In genomic region chr7:27860396-27861235, GRCm38 (mm10) we compare ENCODE assay signal across 8 mouse cellular contexts. TPM values are rescaled to one million over a fixed set of nuclear protein-coding genes. Genes with fewer than 3 reads are reported as not detected.
A peak's percentile ranks its signal among the peaks of the same experiment; 100 is the strongest.
DNase-seq lines count a peak whose midpoint lies in the region; ATAC-seq lines count a peak whose summit lies in the region.

No protein-coding gene starts in this region.

- H3K9me3 ChIP-seq in hindbrain, embryonic 13.5 days, result no peaks in the 10 kb centered on the region

- H3K4me1 ChIP-seq in hindbrain, embryonic 13.5 days (replicated peaks), result peaks cover 14% of the 10 kb centered on the region

- H3K4me3 ChIP-seq in hindbrain, embryonic 13.5 days, result peak overlapping the region; percentile 51

- DNase-seq in MEL-GATA-1-ER (ENCODE audit: extremely low read depth, low read depth), result peak; percentile 90
- DNase-seq in cerebellum, postnatal 25 days, result peak; percentile 41 to 50
- DNase-seq in frontal cortex, postnatal 25 days (ENCODE audit: low spot score in 2 of 2), result peak; percentile 17 to 24
- peak; percentile 31 to 41 for DNase-seq in layer of hippocampus, postnatal 25 days (ENCODE audit: extremely low spot score in 1 of 2, low spot score in 1 of 2)
- DNase-seq in lung, postnatal 14 days, result peak; percentile 75
- DNase-seq in ovary, postnatal 36 days (ENCODE audit: low spot score), result peak; percentile 73
- peak; percentile 83 for DNase-seq in thymus, postnatal 14 days

- peak; percentile 75 for ATAC-seq in hindbrain, embryonic 13.5 days (ENCODE audit: low FRiP score)

- peaks cover 27% of the 10 kb centered on the region for H3K36me3 ChIP-seq in hindbrain, embryonic 13.5 days

- H3K4me2 ChIP-seq in hindbrain, embryonic 13.5 days, result peak overlapping the region; percentile 66

- H3K27me3 ChIP-seq in hindbrain, embryonic 13.5 days, result no peaks in the 10 kb centered on the region

- peak overlapping the region; percentile 48; the same call in 1 of the 2 replicates for H3K27ac ChIP-seq in hindbrain, embryonic 13.5 days

- WGBS in hindbrain, embryonic 13.5 days, result under 1% methylated on average over 22 of the region's 22 CpGs

- peak overlapping the region; percentile 73 for H3K9ac ChIP-seq in hindbrain, embryonic 13.5 days

RNA-seq across cellular contexts. Expression of gene Zfp607a, which starts 3.3 kb away (rescaled TPM):
- polyA plus RNA-seq in hindbrain, embryonic 13.5 days (2015; fragmentation: Nextera tagmentation; extraction: Ambion mirVana), result 1.4 and 1.6 TPM in 2 replicates
- total RNA-seq in layer of hippocampus, postnatal 25 days (2021), result 1 to 10 TPM; 2.2 to 2.3 TPM

RNA-seq across cellular contexts. Expression of gene Zfp59, which starts 22.2 kb away (rescaled TPM):
- 10.5 and 11.0 TPM in 2 replicates for polyA plus RNA-seq in hindbrain, embryonic 13.5 days (2015; fragmentation: Nextera tagmentation; extraction: Ambion mirVana)
- 1 to 10 TPM; 4.0 to 4.8 TPM for total RNA-seq in layer of hippocampus, postnatal 25 days (2021)

RNA-seq across cellular contexts. Expression of gene Zfp626, which starts 53.6 kb away (rescaled TPM):
- 1.9 and 2.3 TPM in 2 replicates for polyA plus RNA-seq in hindbrain, embryonic 13.5 days (2015; fragmentation: Nextera tagmentation; extraction: Ambion mirVana)
- total RNA-seq in layer of hippocampus, postnatal 25 days (2021), result 1 to 10 TPM; 8.9 to 9.0 TPM

Comparison
In these comparisons a context has a peak if more than half of its experiments do, and no peak if none do; other contexts are left out.
1. Peak in every context shown above with its lines: DNase-seq, ATAC-seq, H3K4me3 ChIP-seq and H3K27ac ChIP-seq.
2. DNase-seq: peak in every context shown above with its lines; median percentile 90 in MEL-GATA-1-ER; 83 in thymus, postnatal 14 days; 75 in lung, postnatal 14 days; 73 in ovary, postnatal 36 days; 46 in cerebellum, postnatal 25 days; 36 in layer of hippocampus, postnatal 25 days; 20 in frontal cortex, postnatal 25 days.